Mouse (Mus musculus) kidney, adult 2 months (tissue): Measurements from ENCODE around the gene Slc22a8. TPM values are rescaled to one million over a fixed set of nuclear protein-coding genes. Genes with fewer than 3 reads are reported as not detected.

ENCODE experiments used
- DNase-seq: peaks from one replicate; pipeline ENCODE4 v3.0.0; 2021
- H3K27ac ChIP-seq: fragments of 200-500 bp; 2 replicates; pipeline ENCODE4 v1.5.1; 2012; ENCODE audit warnings: low read depth, low read length, control low read depth, inconsistent platforms; ENCODE audit not compliant: insufficient read depth
- H3K27me3 ChIP-seq: fragments of 200-500 bp; replicated peaks from 2 replicates; pipeline ENCODE4 v1.6.1; 2012; ENCODE audit warnings: mild to moderate bottlenecking, moderate library complexity, low read length, inconsistent platforms; ENCODE audit not compliant: control insufficient read depth, insufficient read depth
- H3K36me3 ChIP-seq: fragments of 200-500 bp; 2 replicates; pipeline ENCODE4 v1.6.1; 2012; ENCODE audit warnings: mild to moderate bottlenecking, moderate library complexity, low read length, inconsistent platforms; ENCODE audit not compliant: control insufficient read depth, insufficient read depth
- H3K4me1 ChIP-seq: fragments of 200-500 bp; 2 replicates; pipeline ENCODE4 v1.6.1; 2011; ENCODE audit warnings: low read length; ENCODE audit not compliant: control insufficient read depth, insufficient read depth
- H3K4me3 ChIP-seq: fragments of 200-500 bp; 2 replicates; pipeline ENCODE4 v1.5.1; 2011; ENCODE audit warnings: mild to moderate bottlenecking, low read depth, low read length, control low read depth; ENCODE audit not compliant: insufficient read depth
- CTCF ChIP-seq: fragments of 200-500 bp; conservative IDR thresholded peaks from 2 replicates; pipeline ENCODE4 v1.5.1; 2011; ENCODE audit warnings: low read depth, mild to moderate bottlenecking, control low read depth, low read length, moderate library complexity, mixed read lengths; ENCODE audit not compliant: insufficient read depth, insufficient read length
- POLR2A ChIP-seq: fragments of 200-500 bp; IDR thresholded peaks from one replicate; pipeline ENCODE4 v1.6.1; 2011; ENCODE audit warnings: low read depth, low read length, control low read depth
- WGBS: fragments of 180-500 bp; shearing (Covaris S2); methylation state at CpG from one replicate; pipeline ENCODE4 v1.1.7; 2018; 5-methylcytosine and 5-hydroxymethylcytosine counted together
- polyA plus RNA-seq: library from polyadenylated mRNA; depleted of rRNA; stranded (reverse); fragments of >200 nt; gene quantifications from 2 replicates; pipeline ENCODE4 v1.2.3, GENCODE M21; 2012

Slc22a8 gene
- polyA plus RNA-seq, 1 experiment, result 582 TPM

- Histone ChIP-seq H3K4me3 (no peak overlapping the region), H3K36me3 (no peaks in the 10 kb centered on the region), H3K4me1 (peaks cover 19% of the 10 kb centered on the region; the same call in 1 of the 2 replicates), H3K27me3 (no peaks in the 10 kb centered on the region), H3K27ac (no peak overlapping the region)
- DNase-seq, result peak; percentile 36
- peak; percentile 46 for TF ChIP-seq CTCF
- TF ChIP-seq POLR2A, result no peak
- WGBS, result 10% methylated on average over 14 of the region's 14 CpGs
Measured at GRCm38 (mm10) chr19:8569453-8569863, 21.6 kb upstream of the Slc22a8 start.

DNA sequence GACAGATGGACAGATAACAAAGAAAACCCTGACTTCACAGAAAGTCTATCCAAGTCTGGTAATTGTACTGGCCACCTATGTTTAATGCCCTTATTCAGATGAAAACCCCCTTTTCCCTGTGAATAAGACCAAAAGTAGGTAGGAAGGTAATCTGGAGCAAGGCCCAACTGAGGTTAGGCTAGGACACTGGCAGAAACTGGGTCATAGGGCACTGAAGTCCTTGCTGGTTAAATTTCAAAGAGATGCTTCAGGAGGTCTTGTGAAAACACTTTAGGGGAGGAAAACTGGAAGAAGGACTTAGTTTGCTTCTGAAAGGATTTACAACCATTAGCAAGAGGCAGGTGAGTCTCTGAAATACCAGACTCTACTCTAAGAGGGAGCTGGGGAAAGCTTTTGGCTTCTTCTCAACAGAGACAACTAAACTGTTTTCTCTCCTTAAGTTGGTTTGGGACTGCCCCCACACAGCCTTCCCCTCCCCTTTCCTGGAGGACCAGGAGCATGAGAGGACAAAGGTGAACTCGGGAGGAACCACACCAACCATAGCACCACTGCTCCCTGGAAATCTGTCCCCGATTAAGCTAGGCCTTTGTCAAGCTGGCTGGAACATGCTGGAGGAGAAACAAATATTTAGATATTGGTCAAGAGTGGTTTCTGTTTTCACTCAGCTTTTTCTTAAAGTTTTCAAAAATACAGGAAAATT is 20.6 kb upstream of the Slc22a8 start:
- peak; percentile 87 for DNase-seq
- no peaks in the 10 kb centered on the region for H3K27me3 ChIP-seq
- peak overlapping the region; percentile 83 for H3K27ac ChIP-seq
- no peak overlapping the region for H3K4me3 ChIP-seq
- 54% methylated on average over 2 of the region's 2 CpGs for WGBS
- H3K4me1 ChIP-seq, result peaks cover 19% of the 10 kb centered on the region; the same call in 1 of the 2 replicates
- no peak for TF ChIP-seq POLR2A
- TF ChIP-seq CTCF, result no peak
- H3K36me3 ChIP-seq, result no peaks in the 10 kb centered on the region

DNA sequence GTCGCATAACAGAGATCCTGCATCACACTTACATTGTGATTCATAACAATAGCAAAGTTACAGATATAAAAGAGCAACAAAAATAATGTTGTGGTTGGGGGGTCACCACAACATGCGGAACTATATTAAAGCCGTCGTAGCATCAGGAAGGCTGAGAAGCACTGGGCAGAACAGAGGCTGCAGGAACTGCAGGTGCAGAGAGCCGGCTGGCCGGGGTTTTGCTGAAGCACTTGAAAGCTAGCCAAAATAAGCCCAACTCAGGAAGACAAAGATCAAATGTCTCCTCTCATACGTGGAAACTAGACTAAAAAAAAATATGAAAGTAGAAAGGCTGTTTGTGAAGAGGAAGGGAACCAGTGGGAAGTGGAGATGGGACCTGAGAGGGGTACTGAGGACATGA is 19.3 kb upstream of the Slc22a8 start:
- Histone ChIP-seq H3K4me1 (peaks cover 19% of the 10 kb centered on the region; the same call in 1 of the 2 replicates), H3K27ac (0 out of 2 replicates have a peak overlapping the region, but pooled peaks have one; percentile 30), H3K4me3 (no peak overlapping the region), H3K27me3 (no peaks in the 10 kb centered on the region), H3K36me3 (no peaks in the 10 kb centered on the region)
- 30% methylated on average over 7 of the region's 7 CpGs for WGBS
- no peak for TF ChIP-seq POLR2A
- DNase-seq, result peak; percentile 82

GRCm38 (mm10) chr19:8572485-8572884 is 18.6 kb upstream of the Slc22a8 start:
- Histone ChIP-seq H3K4me1 (peaks cover 19% of the 10 kb centered on the region; the same call in 1 of the 2 replicates), H3K27ac (no peak overlapping the region), H3K36me3 (no peaks in the 10 kb centered on the region), H3K4me3 (no peak overlapping the region), H3K27me3 (no peaks in the 10 kb centered on the region)
- WGBS, result 83% methylated on average over 3 of the region's 3 CpGs
- DNase-seq, result no peak
- no peak for TF ChIP-seq CTCF
- no peak for TF ChIP-seq POLR2A

GRCm38 (mm10) chr19:8577432-8577831 is 13.6 kb upstream of the Slc22a8 start:
- Histone ChIP-seq H3K36me3 (no peaks in the 10 kb centered on the region), H3K27me3 (no peaks in the 10 kb centered on the region), H3K27ac (no peak overlapping the region), H3K4me1 (peaks cover 6% of the 10 kb centered on the region; the same call in 1 of the 2 replicates), H3K4me3 (no peak overlapping the region)
- no peak for DNase-seq
- WGBS, result 80% methylated on average over 4 of the region's 4 CpGs
- TF ChIP-seq CTCF, result no peak
- no peak for TF ChIP-seq POLR2A

GRCm38 (mm10) chr19:8578293-8578969 is 12.6 kb upstream of the Slc22a8 start:
- Histone ChIP-seq H3K27me3 (no peaks in the 10 kb centered on the region), H3K27ac (no peak overlapping the region), H3K4me1 (0 out of 2 replicates have a peak, but pooled peaks cover 4% of the 10 kb centered on the region), H3K36me3 (no peaks in the 10 kb centered on the region), H3K4me3 (0 out of 2 replicates have a peak overlapping the region, but pooled peaks have one; percentile 20)
- TF ChIP-seq CTCF, result peak; percentile 98
- TF ChIP-seq POLR2A, result no peak
- WGBS, result 12% methylated on average over 24 of the region's 24 CpGs
- peak; percentile 70 for DNase-seq

GRCm38 (mm10) chr19:8578970-8579342 is 12.1 kb upstream of the Slc22a8 start:
- no peak overlapping the region for H3K4me3 ChIP-seq
- H3K27ac ChIP-seq, result no peak overlapping the region
- H3K36me3 ChIP-seq, result no peaks in the 10 kb centered on the region
- H3K27me3 ChIP-seq, result no peaks in the 10 kb centered on the region
- no peak for TF ChIP-seq POLR2A
- TF ChIP-seq CTCF, result no peak
- 74% methylated on average over 2 of the region's 2 CpGs for WGBS
- no peak for DNase-seq
- 0 out of 2 replicates have a peak, but pooled peaks cover 4% of the 10 kb centered on the region for H3K4me1 ChIP-seq
